Mouse (Mus musculus) neural tube, embryonic 13.5 days (tissue): ENCODE data around the gene Hs1bp3. TPM values are rescaled to one million over a fixed set of nuclear protein-coding genes. Genes with fewer than 3 reads are reported as not detected.

Experiments
- ATAC-seq: fragments of 200-750 bp; cut with Nextera tagmentation; 2 replicates; pipeline ENCODE4 v1.8.0; 2017; ENCODE audit warnings: low read depth, mild to moderate bottlenecking, moderate TSS enrichment, moderate library complexity
- H3K27ac ChIP-seq: fragments of 300-500 bp; sonication (generic); replicated peaks from 2 replicates; pipeline ENCODE4 v1.5.1; 2015; ENCODE audit warnings: moderate library complexity, mild to moderate bottlenecking, inconsistent platforms
- H3K27me3 ChIP-seq: fragments of 300-500 bp; sonication (generic); 2 replicates; pipeline ENCODE4 v1.6.1; 2015; ENCODE audit warnings: mild to moderate bottlenecking, inconsistent platforms
- H3K36me3 ChIP-seq: fragments of 300-500 bp; sonication (generic); 2 replicates; pipeline ENCODE4 v1.6.1; 2015; ENCODE audit warnings: mild to moderate bottlenecking, inconsistent platforms
- H3K4me1 ChIP-seq: fragments of 300-500 bp; sonication (generic); replicated peaks from 2 replicates; pipeline ENCODE4 v1.6.1; 2015; ENCODE audit warnings: inconsistent platforms
- H3K4me2 ChIP-seq: fragments of 300-500 bp; sonication (generic); 2 replicates; pipeline ENCODE4 v1.6.1; 2015; ENCODE audit warnings: inconsistent platforms, mild to moderate bottlenecking, moderate library complexity
- H3K4me3 ChIP-seq: fragments of 300-500 bp; sonication (generic); 2 replicates; pipeline ENCODE4 v1.5.1; 2015; ENCODE audit warnings: mild to moderate bottlenecking, inconsistent platforms
- H3K9ac ChIP-seq: fragments of 300-500 bp; sonication (generic); 2 replicates; pipeline ENCODE4 v1.6.1; 2015; ENCODE audit warnings: moderate library complexity, mild to moderate bottlenecking, inconsistent platforms
- H3K9me3 ChIP-seq: fragments of 300-500 bp; sonication (generic); 2 replicates; pipeline ENCODE4 v1.6.1; 2016; ENCODE audit warnings: inconsistent platforms
- WGBS: fragments of 180-500 bp; shearing (Covaris S2); methylation state at CpG from one replicate; pipeline ENCODE4 v1.1.7; 2015; 5-methylcytosine and 5-hydroxymethylcytosine counted together
- polyA plus RNA-seq: library from polyadenylated mRNA; unstranded; fragments of >200 nt; fragmentation: Nextera tagmentation; extraction: Ambion mirVana; gene quantifications from 2 replicates; pipeline ENCODE4 v1.2.1, GENCODE M21; 2015

Hs1bp3 gene
- polyA plus RNA-seq, 1 experiment from 2014 or later, result 11.3 TPM

DNA sequence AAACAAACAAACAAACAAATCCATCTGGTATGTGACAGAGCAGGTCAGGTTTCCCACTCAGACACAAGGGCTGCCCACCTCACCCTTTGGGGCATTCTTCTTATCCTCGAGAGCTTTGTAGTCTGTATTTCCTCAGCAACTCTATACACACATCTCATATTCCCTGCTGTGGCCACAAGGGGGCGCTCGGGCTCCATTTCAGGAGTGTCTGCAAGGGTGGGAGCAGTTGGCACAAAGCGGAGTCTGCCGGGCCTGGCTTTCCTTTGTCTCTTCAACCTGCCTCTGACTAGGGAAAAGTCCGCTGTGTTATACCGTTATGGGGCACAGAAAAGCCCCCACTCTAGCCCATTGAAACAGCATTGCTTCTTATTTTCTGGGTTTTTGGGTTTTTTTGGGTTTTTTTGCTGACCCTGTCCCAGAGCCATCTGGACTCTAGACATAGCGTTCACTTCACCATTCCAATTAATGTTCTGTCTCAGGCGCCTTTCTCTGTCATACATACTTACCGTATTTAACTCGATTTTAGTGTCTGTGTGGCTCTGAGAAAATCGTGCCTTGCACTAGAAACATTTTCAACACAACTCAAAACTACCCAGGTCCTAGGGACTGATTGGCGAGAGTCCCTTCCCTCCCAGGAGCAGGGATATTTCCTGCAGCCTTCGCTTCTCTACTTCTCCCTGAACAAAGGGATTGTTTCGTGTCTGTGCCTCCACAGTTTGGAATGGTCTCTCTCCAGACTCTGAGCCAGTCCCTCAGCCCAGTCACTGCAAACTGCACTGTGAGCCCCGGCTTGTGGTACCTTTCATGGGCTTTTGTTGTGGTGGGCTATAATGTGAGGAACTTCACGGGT, 13.8 kb downstream of the Hs1bp3 start:
- Histone ChIP-seq H3K4me2 (peak overlapping the region; percentile 18; the same call in 1 of the 2 replicates), H3K27ac (peak overlapping the region; percentile 83), H3K9me3 (no peaks in the 10 kb centered on the region), H3K36me3 (peaks cover 29% of the 10 kb centered on the region), H3K4me1 (peaks cover 23% of the 10 kb centered on the region), H3K9ac (peak overlapping the region; percentile 66), H3K4me3 (no peak overlapping the region), H3K27me3 (no peaks in the 10 kb centered on the region)
- peak; percentile 94 for ATAC-seq
- WGBS, result 21% methylated on average over 17 of the region's 17 CpGs

DNA sequence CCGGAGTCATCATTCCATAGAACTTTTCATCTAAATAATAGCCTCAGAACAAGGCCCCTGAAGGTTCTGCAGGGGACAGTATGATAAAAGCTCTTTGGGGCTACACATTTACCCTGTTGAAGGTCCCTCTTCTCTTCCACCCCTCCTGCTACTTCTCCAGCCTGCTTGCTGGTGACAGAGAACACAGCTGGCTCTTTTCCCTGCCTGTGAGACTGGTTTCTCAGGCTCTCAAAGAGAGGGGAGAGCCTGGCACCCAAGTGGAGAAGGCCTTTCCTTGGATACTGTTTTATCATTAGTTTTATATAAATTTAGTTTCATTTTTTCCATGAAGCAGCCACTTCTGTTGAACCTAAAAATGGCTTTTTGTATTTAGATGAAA, 14.4 kb downstream of the Hs1bp3 start:
- no peaks in the 10 kb centered on the region for H3K9me3 ChIP-seq
- no peak for ATAC-seq
- H3K9ac ChIP-seq, result peak overlapping the region; percentile 66
- 42% methylated on average over 1 of the region's 1 CpGs for WGBS
- no peak overlapping the region for H3K4me3 ChIP-seq
- H3K4me1 ChIP-seq, result peaks cover 27% of the 10 kb centered on the region
- no peaks in the 10 kb centered on the region for H3K27me3 ChIP-seq
- H3K4me2 ChIP-seq, result no peak overlapping the region
- H3K27ac ChIP-seq, result peak overlapping the region; percentile 83
- peaks cover 29% of the 10 kb centered on the region for H3K36me3 ChIP-seq

GRCm38 (mm10) chr12:8329236-8329635, 16.0 kb downstream of the Hs1bp3 start:
- Histone ChIP-seq H3K4me3 (no peak overlapping the region), H3K9ac (no peak overlapping the region), H3K27ac (no peak overlapping the region), H3K9me3 (no peaks in the 10 kb centered on the region), H3K36me3 (peaks cover 26% of the 10 kb centered on the region), H3K27me3 (no peaks in the 10 kb centered on the region), H3K4me1 (peaks cover 27% of the 10 kb centered on the region), H3K4me2 (no peak overlapping the region)
- 91% methylated on average over 7 of the region's 7 CpGs for WGBS
- ATAC-seq, result no peak

GRCm38 (mm10) chr12:8331489-8332173, 18.4 kb downstream of the Hs1bp3 start:
- Histone ChIP-seq H3K36me3 (peaks cover 29% of the 10 kb centered on the region), H3K4me3 (no peak overlapping the region), H3K4me1 (peaks cover 27% of the 10 kb centered on the region), H3K27ac (peak overlapping the region; percentile 67), H3K9me3 (no peaks in the 10 kb centered on the region), H3K9ac (peak overlapping the region; percentile 53), H3K4me2 (0 out of 2 replicates have a peak overlapping the region, but pooled peaks have one; percentile 14), H3K27me3 (no peaks in the 10 kb centered on the region)
- ATAC-seq, result no peak
- WGBS, result 63% methylated on average over 14 of the region's 14 CpGs

- H3K36me3 ChIP-seq, result peaks cover 34% of the 10 kb centered on the region
- 41% methylated on average over 5 of the region's 5 CpGs for WGBS
- H3K27ac ChIP-seq, result peak overlapping the region; percentile 67
- H3K27me3 ChIP-seq, result no peaks in the 10 kb centered on the region
- H3K9me3 ChIP-seq, result no peaks in the 10 kb centered on the region
- H3K4me3 ChIP-seq, result no peak overlapping the region
- peak overlapping the region; percentile 53 for H3K9ac ChIP-seq
- ATAC-seq, result 0 out of 2 replicates have a peak, but pooled peaks have one; percentile 13
- peak overlapping the region; percentile 14; the same call in 1 of the 2 replicates for H3K4me2 ChIP-seq
- H3K4me1 ChIP-seq, result peaks cover 24% of the 10 kb centered on the region
These were observed 18.9 kb downstream of the Hs1bp3 start for GRCm38 (mm10) chr12:8332174-8332542.

DNA sequence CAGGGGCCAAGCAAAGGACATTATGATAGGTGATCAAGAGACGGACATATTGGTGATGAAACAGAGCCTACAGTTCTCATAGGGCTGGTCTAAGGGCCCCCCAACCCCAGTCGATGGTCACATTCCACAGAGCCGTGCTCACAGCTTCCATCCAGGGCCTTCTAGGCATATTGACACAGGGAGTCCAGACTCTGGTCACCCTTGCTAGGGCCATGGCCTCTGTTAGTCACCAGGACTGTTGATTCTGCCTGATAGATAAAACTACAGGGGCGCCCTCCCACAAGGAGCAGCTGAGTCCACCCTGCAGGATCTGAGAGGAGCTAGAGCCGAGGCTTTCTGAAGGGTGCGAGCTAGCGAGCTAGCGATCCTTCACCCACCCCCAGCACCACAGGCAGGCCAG, 20.4 kb downstream of the Hs1bp3 start:
- H3K27ac ChIP-seq, result no peak overlapping the region
- H3K4me3 ChIP-seq, result no peak overlapping the region
- no peak for ATAC-seq
- H3K36me3 ChIP-seq, result peaks cover 38% of the 10 kb centered on the region
- WGBS, result 86% methylated on average over 8 of the region's 8 CpGs
- H3K4me1 ChIP-seq, result peaks cover 26% of the 10 kb centered on the region
- H3K4me2 ChIP-seq, result no peak overlapping the region
- no peaks in the 10 kb centered on the region for H3K27me3 ChIP-seq
- H3K9ac ChIP-seq, result no peak overlapping the region; the same call in 1 of the 2 replicates
- no peaks in the 10 kb centered on the region for H3K9me3 ChIP-seq

GRCm38 (mm10) chr12:8334261-8334660, 21.0 kb downstream of the Hs1bp3 start:
- Histone ChIP-seq H3K9me3 (no peaks in the 10 kb centered on the region), H3K9ac (no peak overlapping the region), H3K27ac (no peak overlapping the region), H3K27me3 (no peaks in the 10 kb centered on the region), H3K4me3 (no peak overlapping the region), H3K4me1 (peaks cover 32% of the 10 kb centered on the region), H3K4me2 (no peak overlapping the region), H3K36me3 (peaks cover 35% of the 10 kb centered on the region)
- no peak for ATAC-seq
- 92% methylated on average over 4 of the region's 4 CpGs for WGBS

DNA sequence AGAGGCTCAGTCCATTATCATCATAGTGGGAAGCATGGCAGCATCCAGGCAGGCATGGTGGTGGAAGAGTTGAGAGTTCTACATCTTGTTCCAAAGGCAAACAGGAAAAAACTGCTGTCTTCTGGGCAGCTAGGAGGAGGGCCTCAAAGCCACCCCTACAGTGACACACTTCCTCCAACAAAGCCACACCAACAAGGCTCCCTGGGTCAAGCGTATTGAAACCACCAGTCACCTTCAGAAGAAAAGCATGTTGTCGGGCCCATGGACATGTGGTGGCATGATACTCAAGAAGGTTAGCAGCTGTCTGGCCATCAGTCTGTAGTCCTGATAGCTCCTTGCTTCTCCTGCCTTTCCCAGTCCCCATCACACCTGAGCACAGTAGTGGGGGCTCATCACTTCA, 22.3 kb downstream of the Hs1bp3 start:
- no peak for ATAC-seq
- Histone ChIP-seq H3K27ac (no peak overlapping the region), H3K4me3 (no peak overlapping the region), H3K9me3 (no peaks in the 10 kb centered on the region), H3K9ac (no peak overlapping the region), H3K27me3 (no peaks in the 10 kb centered on the region), H3K4me2 (no peak overlapping the region), H3K4me1 (peaks cover 44% of the 10 kb centered on the region), H3K36me3 (peaks cover 29% of the 10 kb centered on the region)
- 96% methylated on average over 2 of the region's 2 CpGs for WGBS

DNA sequence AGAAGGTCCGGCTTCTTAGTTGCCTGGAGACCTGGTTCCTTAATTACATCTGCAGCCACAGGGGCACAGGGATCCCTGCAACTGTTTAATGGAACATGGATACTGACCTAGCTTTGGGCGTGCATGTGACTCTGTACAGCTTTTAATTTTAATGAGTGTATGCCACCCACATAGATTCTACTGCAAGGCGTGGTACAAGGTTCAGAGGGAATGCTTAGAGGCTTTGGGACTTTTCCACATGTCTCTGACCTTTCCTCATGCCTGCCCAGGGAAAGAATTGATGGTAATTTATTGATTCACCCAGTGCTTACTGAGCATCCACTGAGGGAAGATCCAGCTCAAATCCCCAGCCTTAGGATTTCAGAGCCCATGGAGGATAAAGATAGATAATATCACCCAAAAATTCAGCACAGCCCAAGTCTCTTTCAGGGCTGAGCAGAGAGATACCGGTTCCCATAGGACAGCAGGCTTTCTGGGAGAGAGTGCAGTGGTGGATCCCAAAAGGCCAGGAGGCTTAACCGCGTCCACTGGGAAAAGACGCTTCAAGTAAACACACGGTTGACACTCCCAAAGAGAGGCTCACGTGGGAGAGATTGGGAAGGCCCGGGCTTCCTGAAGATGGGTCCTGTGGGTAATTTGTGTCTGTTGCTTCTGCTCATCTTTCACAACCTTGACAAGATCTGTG, 23.5 kb downstream of the Hs1bp3 start:
- no peak for ATAC-seq
- H3K4me2 ChIP-seq, result no peak overlapping the region
- H3K9me3 ChIP-seq, result no peaks in the 10 kb centered on the region
- no peaks in the 10 kb centered on the region for H3K27me3 ChIP-seq
- peaks cover 29% of the 10 kb centered on the region for H3K36me3 ChIP-seq
- H3K4me1 ChIP-seq, result peaks cover 40% of the 10 kb centered on the region
- no peak overlapping the region for H3K4me3 ChIP-seq
- WGBS, result 84% methylated on average over 10 of the region's 10 CpGs
- H3K9ac ChIP-seq, result no peak overlapping the region
- no peak overlapping the region; the same call in 1 of the 2 replicates for H3K27ac ChIP-seq

- Histone ChIP-seq H3K9me3 (no peaks in the 10 kb centered on the region), H3K27me3 (no peaks in the 10 kb centered on the region), H3K4me3 (no peak overlapping the region), H3K4me1 (peaks cover 33% of the 10 kb centered on the region), H3K4me2 (no peak overlapping the region), H3K27ac (no peak overlapping the region; the same call in 1 of the 2 replicates), H3K36me3 (peaks cover 36% of the 10 kb centered on the region), H3K9ac (no peak overlapping the region)
- 82% methylated on average over 12 of the region's 12 CpGs for WGBS
- ATAC-seq, result no peak
These were observed 24.2 kb downstream of the Hs1bp3 start for GRCm38 (mm10) chr12:8337286-8338060.

DNA sequence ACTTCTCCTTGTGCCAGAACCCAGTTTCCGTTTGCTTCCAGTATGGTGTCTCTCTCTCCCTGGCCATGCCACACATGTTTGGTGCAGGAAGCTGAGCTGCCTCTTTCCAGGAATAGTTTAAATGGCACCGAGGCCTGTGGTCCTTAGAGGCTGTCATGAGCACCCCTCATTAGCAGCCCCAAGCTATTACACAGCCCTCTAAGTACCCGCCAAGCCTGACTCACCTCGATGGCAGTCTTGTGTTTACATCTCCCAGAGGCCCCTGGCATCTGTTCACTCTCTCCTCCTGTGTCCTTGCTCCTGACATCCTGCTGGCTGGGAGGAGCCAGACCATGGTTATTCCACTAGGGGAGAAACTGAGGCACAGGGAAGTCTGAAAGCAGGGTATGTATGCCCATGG, 25.3 kb downstream of the Hs1bp3 start:
- H3K36me3 ChIP-seq, result peaks cover 45% of the 10 kb centered on the region
- no peak overlapping the region for H3K9ac ChIP-seq
- WGBS, result 47% methylated on average over 4 of the region's 4 CpGs
- no peaks in the 10 kb centered on the region for H3K27me3 ChIP-seq
- H3K27ac ChIP-seq, result peak overlapping the region; percentile 76
- peak; percentile 37 for ATAC-seq
- no peaks in the 10 kb centered on the region for H3K9me3 ChIP-seq
- H3K4me2 ChIP-seq, result no peak overlapping the region
- no peak overlapping the region for H3K4me3 ChIP-seq
- peaks cover 33% of the 10 kb centered on the region for H3K4me1 ChIP-seq
